Mouse (Mus musculus) myocyte (in vitro differentiated cells): ENCODE results near the gene Slc35f3.

Source experiments
- E2F4 ChIP-seq: IDR thresholded peaks from one replicate; pipeline ENCODE4 v1.6.1; 2011; ENCODE audit warnings: mild to moderate bottlenecking, control low read depth, moderate library complexity; ENCODE audit not compliant: insufficient read depth
- MYOG ChIP-seq, 3 experiments: IDR thresholded peaks; one replicate each; pipeline ENCODE4 v1.6.1; 2011; ENCODE audit warnings: control low read depth in 2 of 3, low read depth in 2 of 3, mild to moderate bottlenecking in 2 of 3; ENCODE audit not compliant: insufficient read length in 2 of 3, control insufficient read depth in 1 of 3, insufficient read depth in 1 of 3
- POLR2A ChIP-seq: IDR thresholded peaks from one replicate; pipeline ENCODE4 v1.6.1; 2011; ENCODE audit warnings: low read depth, mild to moderate bottlenecking, control low read depth, moderate library complexity; ENCODE audit not compliant: insufficient read length
- REST ChIP-seq: IDR thresholded peaks from one replicate; pipeline ENCODE4 v1.6.1; 2011; ENCODE audit warnings: mild to moderate bottlenecking, control low read depth, moderate library complexity; ENCODE audit not compliant: insufficient read depth, insufficient read length
- TCF12 ChIP-seq: IDR thresholded peaks from one replicate; pipeline ENCODE4 v1.6.1; 2011; ENCODE audit warnings: mild to moderate bottlenecking, control low read depth; ENCODE audit not compliant: poor library complexity, insufficient read depth, severe bottlenecking

- TF ChIP-seq TCF12 (no peak), MYOG (IDR thresholded peaks at IDR 0.05; ENCODE audit: control insufficient read depth in 1 of 3, insufficient read depth in 1 of 3, insufficient read length in 2 of 3, low read depth in 2 of 3) (no peak), REST (no peak), POLR2A (no peak), E2F4 (no peak)
Measured at GRCm38 (mm10) chr8:126297284-126297845, 993 bp upstream of the Slc35f3 start.
